Comparison of ENCODE assay signal across 10 mouse cellular contexts in the genomic region with DNA sequence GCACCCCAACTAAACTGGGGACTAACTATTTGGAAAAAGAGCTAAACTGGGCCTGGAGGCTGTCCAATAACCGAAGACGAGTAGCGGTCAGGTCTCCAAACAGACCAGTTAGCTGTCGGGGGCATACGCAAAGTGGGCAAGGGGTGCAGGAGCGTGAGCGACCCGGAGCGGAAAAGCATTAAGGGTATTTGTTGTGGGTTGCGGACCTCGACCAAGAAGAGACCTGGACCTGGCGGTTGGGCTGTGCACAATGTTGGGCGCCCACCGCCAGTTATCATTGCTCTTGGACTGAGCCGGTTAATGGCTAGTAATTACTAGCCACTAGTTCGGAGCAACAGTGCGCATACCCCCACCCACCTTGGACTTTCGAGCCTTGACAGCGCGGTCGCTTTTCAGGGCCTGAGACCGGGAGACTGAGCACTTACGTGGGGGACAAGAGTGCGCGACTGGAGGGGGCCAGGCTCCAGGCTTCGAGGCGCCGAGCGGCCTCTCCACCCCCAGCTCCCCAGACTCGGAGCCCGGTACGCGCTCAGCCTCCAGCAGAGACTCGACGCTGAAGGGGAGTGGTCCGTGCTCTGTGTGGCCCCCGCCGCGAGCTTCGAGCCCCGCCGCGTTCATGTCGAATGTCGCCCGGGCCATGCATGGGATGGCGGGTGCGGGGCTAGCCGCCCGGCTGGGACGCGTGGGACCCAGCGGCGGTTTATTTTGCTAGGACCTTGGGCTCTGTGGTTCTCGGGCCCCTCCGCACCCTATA. TPM values are rescaled to one million over a fixed set of nuclear protein-coding genes. Genes with fewer than 3 reads are reported as not detected.
A peak's percentile ranks its signal among the peaks of the same experiment; 100 is the strongest.
DNase-seq lines count a peak whose midpoint lies in the region; ATAC-seq and TF ChIP-seq lines count a peak whose summit lies in the region.
"Had no signal": no experiment of that assay in that cellular context is flagged by ENCODE, and none has a peak within 500 bp of the region (broad histone marks: within the 10 kb centered on the region; RNA-seq: fewer than 3 reads in every experiment).

A gene (minus strand): TSS at position 729 of the 754 bp plus-strand sequence.

- peak within 1 kb of the TSS; percentile 69 for H3K4me2 ChIP-seq in hindbrain, embryonic 14.5 days (replicated peaks)
- peak within 1 kb of the TSS; percentile 47 for H3K4me2 ChIP-seq in midbrain, postnatal 0 days (ENCODE audit: low read depth, low read length, poor library complexity, severe bottlenecking)

- peak within 1 kb of the TSS; percentile 47 for H3K9ac ChIP-seq in hindbrain, embryonic 14.5 days
- H3K9ac ChIP-seq in midbrain, postnatal 0 days (replicated peaks; ENCODE audit: low read length, poor library complexity, severe bottlenecking): no peak within 1 kb of the TSS

- peak; percentile 63 for ATAC-seq in hindbrain, embryonic 14.5 days (ENCODE audit: low FRiP score)
- peak; percentile 44 for ATAC-seq in midbrain, postnatal 0 days (ENCODE audit: low FRiP score)

- 2% methylated on average over 56 of the region's 56 CpGs for WGBS in kidney, adult 2 months
- under 1% methylated on average over 56 of the region's 56 CpGs for WGBS in hindbrain, embryonic 14.5 days
- under 1% methylated on average over 56 of the region's 56 CpGs for WGBS in midbrain, postnatal 0 days

- DNase-seq in kidney, adult 2 months: no peak
- DNase-seq in kidney, adult 18-20 months: no peak
- DNase-seq in brain, embryonic 14.5 days (ENCODE audit: low read depth): peak; percentile 8
- DNase-seq in hindbrain, embryonic 14.5 days (ENCODE audit: low spot score): no peak
- DNase-seq in midbrain, postnatal 0 days (ENCODE audit: low spot score): no peak
- DNase-seq in layer of hippocampus, postnatal 25 days (ENCODE audit: extremely low spot score in 1 of 2, low spot score in 1 of 2): no peak
- DNase-seq in thymus, postnatal 14 days: no peak
- DNase-seq in spleen, postnatal 4 days (ENCODE audit: low spot score in 2 of 2): no peak

- TF ChIP-seq POLR2A in kidney, adult 2 months (IDR thresholded peaks at IDR 0.05; ENCODE audit: low read depth, low read length): no peak
- TF ChIP-seq POLR2A in brain, embryonic 14.5 days (IDR thresholded peaks at IDR 0.05; ENCODE audit: borderline replicate concordance, extremely low read depth, insufficient read depth, insufficient read length, poor library complexity, severe bottlenecking): no peak

- H3K27ac ChIP-seq in kidney, adult 2 months (ENCODE audit: insufficient read depth, low read depth, low read length): no peak within 1 kb of the TSS
- H3K27ac ChIP-seq in hindbrain, embryonic 14.5 days: 0 out of 2 replicates have a peak within 1 kb of the TSS, but pooled peaks have one; percentile 14
- H3K27ac ChIP-seq in midbrain, postnatal 0 days (ENCODE audit: low read depth, low read length): no peak within 1 kb of the TSS

- H3K36me3 ChIP-seq in kidney, adult 2 months (ENCODE audit: control insufficient read depth, insufficient read depth, low read length): no peaks in the 10 kb centered on the region
- H3K36me3 ChIP-seq in hindbrain, embryonic 14.5 days (replicated peaks; ENCODE audit: control insufficient read depth, insufficient read depth): no peaks in the 10 kb centered on the region
- H3K36me3 ChIP-seq in midbrain, postnatal 0 days (ENCODE audit: insufficient read depth, low read length): no peaks in the 10 kb centered on the region
- H3K36me3 ChIP-seq: G1E had no signal

- H3K4me1 ChIP-seq in kidney, adult 2 months (ENCODE audit: control insufficient read depth, insufficient read depth, low read length): peaks cover 8% of the 10 kb centered on the region; the same call in 1 of the 2 replicates
- peaks cover 19% of the 10 kb centered on the region; the same call in 1 of the 2 replicates for H3K4me1 ChIP-seq in hindbrain, embryonic 14.5 days (replicated peaks; ENCODE audit: control insufficient read depth, insufficient read depth, low read length)
- H3K4me1 ChIP-seq in midbrain, postnatal 0 days (ENCODE audit: insufficient read depth, low read length): peaks cover 4% of the 10 kb centered on the region; the same call in 1 of the 2 replicates

- peak within 1 kb of the TSS; percentile 47 for H3K4me3 ChIP-seq in kidney, adult 2 months (ENCODE audit: insufficient read depth, low read depth, low read length)
- peak within 1 kb of the TSS; percentile 46 for H3K4me3 ChIP-seq in hindbrain, embryonic 14.5 days (replicated peaks; ENCODE audit: low read length)
- peak within 1 kb of the TSS; percentile 31 for H3K4me3 ChIP-seq in midbrain, postnatal 0 days (ENCODE audit: low read depth, low read length)

- peaks cover 6% of the 10 kb centered on the region for H3K27me3 ChIP-seq in kidney, adult 2 months (replicated peaks; ENCODE audit: control insufficient read depth, insufficient read depth, low read length)
- peaks cover 68% of the 10 kb centered on the region for H3K27me3 ChIP-seq in hindbrain, embryonic 14.5 days (ENCODE audit: control insufficient read depth, insufficient read depth, low read length)
- peaks cover 93% of the 10 kb centered on the region for H3K27me3 ChIP-seq in midbrain, postnatal 0 days (ENCODE audit: insufficient read depth, low read length)

- H3K9me3 ChIP-seq in hindbrain, embryonic 14.5 days (ENCODE audit: control insufficient read depth, low read length): no peaks in the 10 kb centered on the region
- H3K9me3 ChIP-seq in midbrain, postnatal 0 days (ENCODE audit: low read length): no peaks in the 10 kb centered on the region

- TF ChIP-seq CTCF in kidney, adult 2 months (conservative IDR thresholded peaks at IDR 0.05; ENCODE audit: insufficient read depth, insufficient read length, low read depth, low read length): no peak
- no peak for TF ChIP-seq CTCF in brain, embryonic 14.5 days (IDR thresholded peaks at IDR 0.05; ENCODE audit: borderline replicate concordance, extremely low read depth, insufficient read depth, insufficient read length)
- TF ChIP-seq CTCF in midbrain, postnatal 0 days (IDR thresholded peaks at IDR 0.05): no peak

RNA-seq across cellular contexts. Expression of the gene that starts here (rescaled TPM):
- polyA plus RNA-seq in kidney, adult 2 months (2012; rRNA removed): not detected in 2 replicates
- polyA plus RNA-seq in brain, embryonic 14.5 days (2012; rRNA removed): 1.3 and 4.0 TPM in 2 replicates
- polyA plus RNA-seq in hindbrain, embryonic 14.5 days (2014; fragmentation: Nextera tagmentation; extraction: Ambion mirVana): 8.1 and 9.0 TPM in 2 replicates
- total RNA-seq in midbrain, postnatal 0 days (2014; rRNA removed): 0.16 and 0.47 TPM in 2 replicates
- 0.10 TPM in 1 of 2 replicates, not detected in the other for polyA plus RNA-seq in midbrain, postnatal 0 days (2015; fragmentation: Nextera tagmentation; extraction: Ambion mirVana)
- under 1 TPM; 0.12 to 0.14 TPM for total RNA-seq in layer of hippocampus, postnatal 25 days (2021)
- polyA plus RNA-seq: G1E; large intestine, adult 2 months had no signal

Comparison
In these comparisons a context has a peak if more than half of its experiments do, and no peak if none do; other contexts are left out.
1. Peak in ATAC-seq, H3K4me3 ChIP-seq and H3K4me2 ChIP-seq in midbrain, postnatal 0 days; RNA of the gene not detected or under 1 TPM.